Mouse (Mus musculus) thymus, postnatal 10 days (tissue): ENCODE measurements around the gene Lpar3.
"Not testable (repeated sequence)": the region's sequence is repeated elsewhere in the genome, so short reads cannot be mapped to it uniquely, and the experiment has no call there.

Experiments
- DNase-seq, 2 experiments: peaks; one replicate each; pipeline ENCODE4 v3.0.0; 2021; ENCODE audit warnings: low spot score in 2 of 2

The Lpar3 gene

DNA sequence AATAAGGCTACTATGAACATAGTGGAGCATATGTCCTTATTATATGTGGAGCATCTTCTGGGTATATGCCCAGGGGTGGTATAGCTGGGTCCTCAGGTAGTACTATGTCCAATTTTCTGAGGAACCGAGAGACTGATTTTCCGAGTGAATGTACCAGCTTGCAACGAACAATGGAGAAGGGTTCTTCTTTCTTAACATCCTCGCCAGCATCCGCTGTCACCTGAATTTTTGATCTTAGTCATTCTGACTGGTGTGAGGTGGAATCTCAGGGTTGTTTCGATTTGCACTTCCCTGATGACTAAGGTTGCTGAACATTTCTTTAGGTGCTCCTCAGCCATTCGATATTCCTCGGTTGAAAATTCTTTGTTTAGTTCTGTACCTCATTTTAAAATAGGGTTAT lies 11.0 kb upstream of the Lpar3 start:
- DNase-seq = not testable (repeated sequence)

DNA sequence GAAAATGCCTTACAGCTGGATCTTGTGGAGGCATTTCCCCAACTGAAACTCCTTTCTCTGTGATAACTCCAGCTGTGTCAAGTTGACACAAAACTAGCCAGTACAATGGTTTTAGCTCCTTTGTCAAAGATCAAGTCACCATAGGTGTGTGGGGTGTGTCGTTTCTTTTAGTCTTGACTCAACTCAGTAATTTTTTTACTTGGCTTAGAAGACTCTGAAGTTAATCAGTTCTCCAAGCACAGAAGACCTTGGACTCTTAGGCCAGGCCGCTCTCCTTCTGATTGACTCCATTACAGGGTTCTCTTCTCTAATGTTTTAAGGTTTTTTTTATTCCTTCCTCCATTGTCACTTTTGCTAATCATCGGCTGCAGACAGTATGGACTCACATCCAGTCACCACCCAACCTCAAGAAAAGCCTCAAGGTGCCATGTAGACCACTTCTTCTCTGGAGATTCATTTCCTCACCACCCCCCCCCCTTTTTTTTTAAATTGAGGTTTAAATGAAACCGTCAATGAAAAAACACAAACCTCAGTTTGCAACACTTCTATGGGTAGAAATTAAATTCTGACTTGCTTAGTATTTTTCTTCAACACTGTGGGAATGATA lies 9.5 kb upstream of the Lpar3 start:
- DNase-seq = no peak

DNA sequence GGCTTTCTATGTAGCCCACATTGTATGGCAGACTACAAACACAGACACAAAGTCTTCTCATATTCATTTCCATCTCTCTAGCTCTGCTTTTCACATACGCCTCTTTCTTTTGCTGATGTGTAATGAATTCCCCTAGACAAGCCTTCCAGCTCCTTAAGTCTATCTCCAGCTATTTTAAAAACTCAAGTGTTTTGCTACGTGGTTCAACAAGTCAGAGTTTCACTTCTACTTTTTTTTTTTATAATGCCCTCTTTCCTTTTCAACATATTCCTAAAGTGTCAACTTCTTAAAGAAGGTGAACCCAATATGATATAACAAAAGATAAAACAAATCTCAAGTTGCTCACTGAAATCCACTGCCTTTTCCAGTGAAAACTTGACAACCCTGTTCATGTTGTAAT lies 8.8 kb upstream of the Lpar3 start:
- DNase-seq = no peak

DNA sequence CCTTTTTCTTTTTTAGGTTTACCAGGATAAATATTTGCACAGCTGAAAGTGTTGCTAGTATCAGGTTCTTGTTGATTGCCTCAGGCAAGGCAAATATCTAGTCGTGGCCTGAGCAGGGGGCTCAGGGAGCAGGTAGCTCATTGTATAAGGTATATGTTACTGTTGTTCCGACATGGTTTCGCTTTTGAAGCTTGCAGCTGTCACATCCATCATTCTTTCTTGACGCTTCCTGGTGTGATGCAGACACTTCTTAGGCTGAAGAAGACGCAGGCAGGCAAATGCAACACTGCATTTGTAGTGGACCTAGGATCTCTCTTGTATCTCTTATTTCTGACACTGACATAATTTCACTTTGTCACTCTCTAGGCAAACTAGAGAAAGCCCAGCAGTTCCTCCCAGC lies 7.4 kb upstream of the Lpar3 start:
- no peak for DNase-seq

DNA sequence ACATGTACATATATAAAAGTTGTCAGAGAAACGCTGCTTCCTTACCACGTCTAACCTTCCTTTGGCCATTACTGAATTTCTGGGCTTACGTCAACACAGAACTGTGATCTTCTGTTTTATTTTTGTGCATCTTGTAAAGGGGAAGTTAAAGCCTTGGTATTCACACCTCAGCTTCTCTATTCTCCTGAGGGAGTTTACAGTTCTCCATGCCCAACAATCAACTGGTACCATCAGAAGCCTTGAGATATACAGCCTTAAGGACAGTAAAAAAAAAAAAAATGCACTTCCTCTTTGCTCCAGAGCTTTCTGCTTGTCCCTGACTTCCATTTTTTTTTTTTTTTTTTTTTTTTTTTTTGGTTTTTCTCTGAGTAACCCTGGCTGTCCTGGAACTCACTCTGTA lies 4.2 kb upstream of the Lpar3 start:
- no peak for DNase-seq

DNA sequence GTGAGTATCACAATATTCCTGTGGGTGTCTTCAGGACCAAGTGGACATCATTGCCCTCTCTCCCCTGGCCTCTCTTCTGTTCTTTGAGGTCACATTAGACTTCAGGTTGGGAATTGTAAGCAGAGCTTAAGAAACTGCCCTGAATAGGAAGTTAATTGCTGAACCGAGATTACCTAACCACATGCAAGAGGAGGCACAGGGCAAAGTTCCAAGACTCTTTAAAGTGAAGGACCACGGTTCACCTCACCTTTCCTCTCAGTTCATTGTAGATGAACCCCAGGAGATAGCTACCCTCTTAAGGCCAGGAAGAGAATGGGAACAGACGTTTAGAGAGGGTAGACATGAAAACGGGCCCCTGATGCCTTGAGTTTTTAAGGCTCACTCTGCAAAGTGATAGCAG lies 3.5 kb downstream of the Lpar3 start:
- no peak for DNase-seq

DNA sequence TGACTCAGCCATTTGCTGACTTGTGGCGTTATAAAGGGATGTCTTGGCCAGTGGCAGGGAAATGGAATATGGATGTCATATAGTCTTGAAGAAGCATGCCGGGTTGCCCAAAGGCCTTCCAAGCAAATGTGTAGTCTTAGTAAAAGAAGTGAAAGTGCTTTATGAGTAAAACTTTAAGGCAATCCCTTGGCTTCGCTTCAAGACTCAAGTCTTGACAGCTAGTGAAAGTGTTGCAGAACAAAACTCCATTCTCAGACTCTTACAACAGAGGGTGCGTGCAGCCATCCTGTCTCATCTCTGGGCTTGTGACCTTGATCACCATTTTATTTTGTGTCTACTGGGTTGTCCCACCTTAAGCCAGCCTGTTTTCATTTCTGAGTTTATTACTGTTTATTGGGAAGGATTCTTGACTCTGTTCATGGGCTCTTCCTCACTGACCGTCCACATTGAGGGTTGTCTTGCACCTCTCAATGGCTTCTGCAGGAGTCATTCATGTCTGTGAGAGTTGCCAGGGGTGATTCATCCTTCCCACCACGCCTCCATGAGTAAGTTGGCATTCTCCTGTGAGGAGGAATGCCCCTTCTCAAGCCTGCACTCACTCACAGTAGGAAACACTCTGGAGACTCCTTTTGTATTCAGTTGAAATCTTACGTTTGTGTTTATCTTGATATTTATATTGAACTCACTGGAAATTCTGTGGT lies 4.4 kb downstream of the Lpar3 start:
- DNase-seq = no peak

DNA sequence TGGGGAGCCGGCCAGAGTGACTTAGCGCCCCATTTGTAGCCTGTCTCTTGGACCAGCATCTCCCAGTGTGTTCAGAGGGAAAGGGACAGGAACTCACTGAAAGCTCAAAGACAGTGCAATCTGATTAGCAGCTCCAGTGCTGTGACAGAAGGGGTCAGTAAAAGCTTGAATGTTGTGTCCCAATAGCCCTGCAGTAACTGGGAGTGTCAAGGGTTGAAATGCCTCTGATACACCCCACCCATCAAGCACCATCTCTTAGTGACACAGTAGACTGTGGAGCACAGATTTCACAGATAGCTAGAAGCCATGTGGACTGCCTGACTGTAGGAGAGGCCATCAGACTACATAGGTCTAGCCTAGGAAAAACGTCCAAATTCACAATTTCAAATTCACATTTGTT lies 6.7 kb downstream of the Lpar3 start:
- DNase-seq = no peak

DNA sequence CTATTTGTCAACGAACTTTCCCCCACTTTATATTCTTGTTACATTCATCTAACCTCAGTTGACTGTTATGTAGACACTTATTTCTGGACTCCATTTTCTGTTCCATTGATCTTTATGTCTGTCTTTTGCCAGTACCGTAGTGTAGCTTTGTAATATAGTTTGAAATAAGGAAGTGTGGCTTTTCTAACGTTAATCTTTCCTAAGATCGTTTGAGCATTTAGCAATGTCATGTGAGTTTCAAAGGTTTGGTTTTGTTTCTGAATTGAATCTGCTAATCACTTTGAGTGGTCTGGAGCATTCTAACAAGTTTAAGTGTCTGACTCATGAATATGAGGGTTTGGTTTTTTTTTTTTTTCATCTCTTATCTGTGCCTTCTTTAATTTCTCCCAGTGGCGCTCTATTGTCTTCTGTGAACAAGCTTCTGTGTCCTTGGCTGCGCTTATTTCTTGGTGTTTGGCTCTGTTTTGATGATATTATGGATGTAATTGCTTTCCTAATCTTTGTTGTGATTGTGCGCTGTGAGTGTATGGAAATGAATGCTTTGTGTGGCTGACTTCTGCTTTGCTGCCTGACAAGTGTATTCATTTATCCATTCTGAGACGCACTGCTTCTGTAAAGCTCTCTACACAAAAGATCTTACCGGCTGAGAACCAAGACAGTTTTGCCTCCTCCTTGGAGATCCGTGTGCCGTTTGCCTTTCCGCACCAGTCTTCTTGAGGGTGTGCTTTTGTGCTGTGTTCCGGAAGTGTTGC lies 8.0 kb downstream of the Lpar3 start:
- DNase-seq = no peak

DNA sequence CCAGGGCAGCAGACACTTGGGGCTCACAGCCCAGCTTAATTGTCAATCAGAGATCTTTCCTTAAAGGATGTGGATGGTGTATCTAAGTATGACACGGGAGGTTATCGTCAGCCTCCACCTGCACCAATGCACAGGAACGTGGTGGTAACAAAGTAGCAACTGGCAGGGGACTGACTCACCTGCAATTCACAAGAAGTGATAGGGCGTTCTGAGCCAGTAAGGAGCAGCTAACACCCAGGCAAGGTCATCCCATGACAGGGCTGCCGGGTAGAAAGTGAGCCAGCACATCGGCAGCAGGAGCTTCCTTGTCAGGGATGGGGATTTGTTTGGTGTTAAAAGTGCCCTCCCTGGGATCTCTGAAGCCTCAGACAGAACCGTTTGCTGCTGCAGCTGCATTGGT lies 11.9 kb downstream of the Lpar3 start:
- DNase-seq = no peak

DNA sequence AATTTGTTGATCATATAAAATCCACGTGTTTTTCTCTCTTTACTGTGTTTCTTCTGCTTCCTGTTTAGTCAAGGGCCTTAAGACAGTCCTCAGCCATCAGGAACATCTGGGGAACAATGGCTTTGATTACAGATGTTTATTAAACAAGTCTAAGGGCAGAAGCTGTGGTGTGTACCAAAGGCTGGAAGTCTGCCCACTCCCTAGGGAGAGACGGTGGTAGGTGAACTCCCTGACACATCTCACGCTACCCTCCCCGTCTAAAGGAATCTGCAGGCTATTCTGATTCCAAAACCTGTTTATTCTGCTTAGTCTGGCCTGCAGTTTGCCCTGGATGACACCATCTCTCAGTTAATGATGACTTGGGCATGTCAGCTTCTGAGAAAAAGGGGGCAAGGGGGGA lies 13.0 kb downstream of the Lpar3 start:
- DNase-seq = no peak

DNA sequence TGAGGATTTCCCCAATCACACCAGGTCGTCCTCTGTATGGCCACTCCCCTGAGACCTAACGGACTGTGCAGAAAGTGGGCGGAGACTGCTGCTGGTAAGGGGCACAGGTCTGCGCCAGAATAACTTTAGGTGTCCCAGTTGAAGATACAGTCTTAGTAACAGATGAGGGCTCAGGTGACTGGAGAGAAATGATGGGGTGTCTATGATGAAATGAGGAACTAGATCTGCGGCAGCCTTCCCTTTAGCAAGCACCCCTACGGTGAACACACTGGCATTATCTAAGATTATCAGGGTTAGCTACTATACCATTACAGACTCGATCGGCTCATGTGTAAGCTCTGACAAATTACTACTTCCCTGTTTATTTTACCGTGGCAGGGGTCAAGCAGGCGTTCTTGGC lies 13.8 kb downstream of the Lpar3 start:
- DNase-seq = no peak

DNA sequence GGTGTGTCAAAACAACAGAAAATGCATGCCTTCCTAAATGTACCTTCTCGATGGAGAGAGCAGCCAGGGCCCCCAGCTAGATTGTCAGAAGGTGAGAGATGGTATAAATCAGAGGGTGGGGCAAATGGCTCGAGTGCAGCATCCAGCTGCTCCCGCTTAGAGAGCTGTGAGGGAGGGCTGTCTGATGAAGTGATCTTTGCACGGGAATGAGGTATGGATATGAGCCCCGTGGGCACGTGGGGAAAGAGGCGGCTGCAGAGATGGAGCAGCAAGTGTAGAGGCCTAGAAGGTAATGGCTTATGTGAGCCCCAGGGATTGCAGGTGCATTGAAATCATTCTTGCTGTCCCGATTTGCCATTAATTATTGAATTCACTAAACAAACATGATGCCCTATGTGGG lies 15.5 kb downstream of the Lpar3 start:
- DNase-seq = no peak

DNA sequence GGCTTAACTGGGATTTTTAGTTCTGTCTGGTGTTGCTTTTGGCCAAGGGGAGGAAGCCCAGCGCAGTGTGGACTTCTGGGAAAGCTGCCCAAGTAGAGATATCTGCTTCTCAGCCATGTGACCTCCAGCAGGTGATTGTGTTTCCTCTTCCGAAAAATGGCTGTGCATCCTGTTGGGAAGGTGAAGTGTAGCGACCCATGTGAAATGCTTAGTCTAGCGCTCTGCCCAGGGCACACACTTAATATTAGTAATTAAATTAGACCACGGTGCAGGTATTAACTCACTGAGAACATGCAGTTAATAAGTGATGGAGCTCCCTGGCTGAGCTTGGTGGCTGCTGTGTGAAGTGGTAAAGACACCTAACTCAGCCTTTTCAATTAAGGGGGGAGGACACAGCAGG lies 16.9 kb downstream of the Lpar3 start:
- no peak for DNase-seq

DNA sequence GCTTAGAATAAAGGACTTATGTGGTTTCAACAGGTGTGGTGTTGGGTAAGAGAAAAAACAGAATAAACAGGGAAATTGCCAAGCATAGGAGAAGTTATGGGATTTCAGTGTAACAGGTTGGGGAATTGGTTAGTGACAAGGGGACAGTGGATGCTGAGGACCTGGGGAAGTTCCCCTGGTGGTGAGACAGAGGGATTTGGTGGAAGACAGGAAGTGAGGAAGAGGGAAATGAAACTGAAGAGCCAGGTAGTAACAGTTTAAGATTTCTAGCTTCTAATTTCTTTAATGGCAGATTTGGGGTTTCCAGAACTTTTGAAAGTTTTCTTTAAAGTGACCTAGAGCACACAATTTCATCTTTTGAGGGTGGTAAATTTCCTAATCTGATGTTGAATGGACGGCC lies 23.9 kb downstream of the Lpar3 start:
- DNase-seq = no peak

DNA sequence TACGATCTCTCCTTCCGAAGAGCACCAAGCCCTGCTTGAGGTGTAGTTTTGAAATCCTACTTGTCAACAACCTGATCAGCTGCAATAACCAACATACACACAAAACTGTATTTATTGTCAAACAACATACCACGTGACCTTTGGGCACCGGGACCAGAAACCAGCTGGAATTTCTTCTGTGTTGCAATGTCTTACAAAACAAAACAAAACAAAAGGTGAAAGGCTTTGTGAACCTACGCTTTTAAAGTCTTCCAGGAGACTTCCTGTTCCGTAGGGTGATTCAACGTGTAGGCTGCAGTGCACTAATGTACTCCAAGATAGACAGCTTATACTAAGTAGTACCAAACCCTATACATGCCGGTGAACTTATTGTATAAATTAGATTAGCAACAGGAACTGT lies 25.8 kb downstream of the Lpar3 start:
- DNase-seq = no peak

DNA sequence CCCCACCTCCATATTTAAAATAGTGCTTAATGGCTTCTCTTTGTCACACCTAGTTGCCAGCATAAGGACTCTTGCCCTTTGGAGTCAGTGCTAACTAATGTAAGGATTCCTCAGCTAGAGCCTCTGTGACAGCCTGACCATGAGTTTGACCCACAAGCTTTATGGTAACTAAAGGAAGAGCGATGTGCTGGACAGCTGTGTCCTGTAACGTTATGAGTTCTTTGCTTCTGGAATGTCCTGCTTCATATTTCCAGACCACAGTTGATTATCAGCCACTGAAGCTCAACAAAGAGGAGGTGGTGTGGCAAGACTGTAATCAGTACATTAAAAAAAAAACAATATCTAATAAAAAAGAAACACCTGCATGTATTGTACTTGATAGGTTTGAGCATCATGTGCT lies 26.2 kb downstream of the Lpar3 start:
- DNase-seq = no peak

DNA sequence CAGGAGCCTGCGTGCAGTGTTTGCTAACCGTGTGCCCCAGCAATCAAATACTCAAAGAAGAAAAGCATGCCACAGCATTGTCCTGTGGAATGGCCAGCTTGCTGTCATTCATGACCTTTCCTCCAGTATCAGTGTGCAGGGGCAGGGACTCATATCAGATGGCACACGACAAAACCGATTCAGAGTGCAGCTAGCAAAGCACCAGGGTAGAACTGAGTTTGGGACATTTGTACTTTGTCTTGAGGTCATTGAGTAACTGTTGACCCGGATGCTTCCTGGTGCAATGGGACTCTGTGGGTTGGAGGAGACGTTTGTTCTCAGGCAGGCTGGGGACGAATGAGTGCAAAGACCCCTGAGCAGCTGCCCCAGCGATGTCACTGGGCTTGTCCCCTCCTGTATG lies 29.1 kb downstream of the Lpar3 start:
- no peak for DNase-seq

DNA sequence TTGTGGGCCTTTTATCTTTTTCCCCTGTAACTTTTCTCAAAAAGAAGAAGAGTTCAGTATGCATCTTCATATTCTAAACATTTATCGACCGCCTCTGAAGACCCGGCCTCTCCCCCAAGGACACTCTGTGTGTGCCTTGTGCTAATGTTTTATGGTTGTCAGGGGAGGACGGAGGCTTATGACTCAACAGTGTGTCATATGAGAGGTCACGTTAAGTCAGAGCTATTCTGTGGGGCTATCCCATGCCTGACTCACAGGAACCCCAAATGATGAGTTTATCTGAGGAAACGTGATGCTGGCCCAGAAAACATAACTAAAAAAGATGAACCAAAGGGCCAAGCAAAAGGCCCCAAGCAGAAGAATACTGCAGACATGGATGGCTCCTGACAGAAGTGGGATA lies 31.0 kb downstream of the Lpar3 start:
- no peak for DNase-seq

DNA sequence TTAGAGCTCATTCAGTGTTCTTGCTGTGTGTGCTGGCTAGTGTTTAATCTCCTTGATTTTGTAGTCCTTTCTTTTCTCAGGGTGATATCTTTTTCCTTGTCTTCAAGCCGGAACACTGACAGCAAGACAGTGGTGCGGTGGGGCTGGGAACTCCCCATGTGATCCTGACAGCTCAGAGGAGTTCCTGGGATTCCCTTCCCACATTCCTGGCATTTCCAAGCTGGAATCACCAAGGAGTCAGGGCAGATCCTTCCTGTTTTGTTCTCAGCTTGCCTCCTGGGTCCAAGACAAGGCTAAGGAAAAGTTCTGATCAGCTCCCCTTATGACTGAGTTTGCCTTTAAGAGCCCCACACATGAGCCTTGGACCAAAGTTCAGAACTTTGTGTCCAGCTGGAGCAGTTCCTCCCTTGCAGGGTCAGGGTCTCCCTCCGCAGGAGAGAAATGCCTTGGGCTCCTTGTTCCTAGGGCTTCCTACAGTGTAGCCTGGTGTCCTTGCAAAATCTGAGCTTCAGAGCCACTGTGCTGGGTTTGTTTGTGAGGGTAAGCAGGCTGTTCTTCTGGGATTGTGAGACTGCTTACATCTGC lies 33.1 kb downstream of the Lpar3 start:
- no peak for DNase-seq

DNA sequence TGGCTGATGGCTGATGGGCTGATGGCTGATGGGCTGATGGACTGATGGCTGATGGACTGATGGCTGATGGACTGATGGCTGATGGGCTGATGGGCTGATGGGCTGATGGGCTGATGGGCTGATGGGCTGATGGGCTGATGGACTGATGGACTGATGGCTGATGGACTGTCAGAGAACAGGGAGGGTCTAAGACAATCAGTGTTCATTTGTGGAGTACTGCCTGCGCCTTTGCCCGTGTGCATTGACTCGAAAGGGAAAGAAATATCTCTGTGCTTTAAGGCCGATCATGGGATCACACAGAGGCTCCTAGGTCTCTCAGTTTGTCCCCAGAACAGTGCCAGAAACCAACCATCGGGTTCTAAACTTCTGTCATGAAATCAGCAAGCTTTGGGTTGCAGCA lies 34.4 kb downstream of the Lpar3 start:
- DNase-seq = no peak

DNA sequence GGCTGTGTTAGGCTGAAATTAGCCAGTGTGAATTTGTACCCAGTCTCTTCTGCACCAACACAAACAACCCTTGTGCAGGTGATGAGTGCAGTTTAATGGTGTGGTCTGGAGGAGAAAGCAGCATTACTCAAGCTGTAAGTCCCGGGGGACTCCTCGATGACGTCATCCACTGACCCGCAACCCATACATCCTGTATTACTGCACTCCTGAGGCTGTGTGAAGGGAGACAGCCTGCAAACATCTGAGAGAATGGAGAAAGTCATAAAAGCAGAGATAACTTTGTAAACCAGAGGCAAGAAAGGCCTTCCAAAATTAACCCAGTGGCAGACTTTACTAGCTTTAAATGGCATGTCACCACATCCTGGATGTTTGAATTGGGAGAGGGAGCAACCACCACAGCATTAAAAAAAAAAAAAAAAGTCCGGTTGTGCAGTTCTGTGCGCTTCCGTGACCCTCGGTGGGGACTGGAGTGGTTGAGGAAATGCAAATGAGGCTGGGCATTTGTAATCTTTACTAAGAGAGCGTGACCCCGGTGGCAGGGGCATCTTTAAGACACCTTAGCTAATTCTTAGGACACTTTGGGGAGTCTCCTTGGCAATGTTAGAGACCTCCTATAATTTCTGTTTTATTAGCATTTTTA lies 36.8 kb downstream of the Lpar3 start:
- no peak for DNase-seq
